Mouse (Mus musculus): ENCODE results near the gene Bcl7a.
A peak's percentile ranks its signal among the peaks of the same experiment; 100 is the strongest.

Gene Bcl7a

GRCm38 (mm10) chr5:123377120-123377955, 33.7 kb downstream of the Bcl7a start:
- peak; percentile 73 for DNase-seq (ENCODE audit: extremely low read depth, low read depth)

- no peak for DNase-seq (ENCODE audit: extremely low read depth, low read depth)
Measured at GRCm38 (mm10) chr5:123378712-123379111, 35.1 kb downstream of the Bcl7a start.

GRCm38 (mm10) chr5:123379504-123379931, 35.9 kb downstream of the Bcl7a start:
- DNase-seq (ENCODE audit: extremely low read depth, low read depth): no peak

- DNase-seq (ENCODE audit: extremely low read depth, low read depth): no peak
Measured at GRCm38 (mm10) chr5:123381968-123382367, 38.3 kb downstream of the Bcl7a start.

GRCm38 (mm10) chr5:123382686-123383085, 39.1 kb downstream of the Bcl7a start:
- no peak for DNase-seq (ENCODE audit: extremely low read depth, low read depth)

GRCm38 (mm10) chr5:123388452-123388851, 44.8 kb downstream of the Bcl7a start:
- peak; percentile 34 for DNase-seq (ENCODE audit: extremely low read depth, low read depth)

- DNase-seq (ENCODE audit: extremely low read depth, low read depth): no peak
Measured at GRCm38 (mm10) chr5:123390536-123391441, 47.2 kb downstream of the Bcl7a start.

- DNase-seq (ENCODE audit: extremely low read depth, low read depth): no peak
Measured at GRCm38 (mm10) chr5:123391442-123391809, 47.8 kb downstream of the Bcl7a start.

- DNase-seq (ENCODE audit: extremely low read depth, low read depth): peak; percentile 33
Measured at GRCm38 (mm10) chr5:123393786-123394302, 50.2 kb downstream of the Bcl7a start.

GRCm38 (mm10) chr5:123394303-123394956, 50.8 kb downstream of the Bcl7a start, which contains the start of gene Mlxip:
Mlxip (plus strand) TSS chr5:123394798.
- peak; percentile 93 for DNase-seq (ENCODE audit: extremely low read depth, low read depth)

GRCm38 (mm10) chr5:123394957-123395881, 51.6 kb downstream of the Bcl7a start:
- DNase-seq (ENCODE audit: extremely low read depth, low read depth): no peak

- DNase-seq (ENCODE audit: extremely low read depth, low read depth): no peak
Measured at GRCm38 (mm10) chr5:123396901-123397464, 53.3 kb downstream of the Bcl7a start.

- DNase-seq (ENCODE audit: extremely low read depth, low read depth): peak; percentile 36
Measured at GRCm38 (mm10) chr5:123397786-123398185, 54.2 kb downstream of the Bcl7a start.

- no peak for DNase-seq (ENCODE audit: extremely low read depth, low read depth)
Measured at GRCm38 (mm10) chr5:123398856-123399498, 55.3 kb downstream of the Bcl7a start.

- DNase-seq (ENCODE audit: extremely low read depth, low read depth): no peak
Measured at GRCm38 (mm10) chr5:123404480-123404879, 60.8 kb downstream of the Bcl7a start.

GRCm38 (mm10) chr5:123406952-123407351, 63.3 kb downstream of the Bcl7a start:
- no peak for DNase-seq (ENCODE audit: extremely low read depth, low read depth)

GRCm38 (mm10) chr5:123408176-123408575, 64.5 kb downstream of the Bcl7a start:
- DNase-seq (ENCODE audit: extremely low read depth, low read depth): no peak

- no peak for DNase-seq (ENCODE audit: extremely low read depth, low read depth)
Measured at GRCm38 (mm10) chr5:123412193-123412592, 68.6 kb downstream of the Bcl7a start.

GRCm38 (mm10) chr5:123413866-123414363, 70.3 kb downstream of the Bcl7a start:
- DNase-seq (ENCODE audit: extremely low read depth, low read depth): no peak
